Mouse (Mus musculus): ENCODE measurements around the gene Mnt. TPM values are rescaled to one million over a fixed set of nuclear protein-coding genes. Genes with fewer than 3 reads are reported as not detected.
A peak's percentile ranks its signal among the peaks of the same experiment; 100 is the strongest.

Mnt gene
- polyA plus RNA-seq, 1 experiment = not detected

DNA sequence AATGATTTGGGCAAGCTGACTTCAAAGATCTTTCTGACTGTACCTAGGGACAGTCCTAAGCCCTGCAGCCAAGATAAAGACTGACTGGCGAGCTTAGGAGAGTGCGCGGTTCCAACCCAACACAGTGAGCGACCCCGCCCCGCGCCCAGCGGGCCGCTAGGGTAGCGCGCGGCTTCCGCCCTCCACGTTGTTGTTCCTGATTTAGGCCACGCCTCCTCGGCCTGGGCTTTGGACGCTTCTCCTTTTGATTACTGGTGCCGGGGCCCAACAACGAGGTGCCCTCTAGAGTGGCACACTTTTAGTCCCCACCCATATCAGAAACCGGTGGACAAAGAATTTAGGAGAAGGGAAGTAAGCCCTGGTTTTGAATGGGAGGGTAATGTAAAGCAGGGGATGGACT lies 908 bp upstream of the Mnt start:
- Histone ChIP-seq H3K27ac (ENCODE audit: insufficient read depth, low read depth, low read length) (peak overlapping the region; percentile 37), H3K4me1 (ENCODE audit: control insufficient read depth, insufficient read depth, low read length) (peaks cover 30% of the 10 kb centered on the region), H3K4me3 (ENCODE audit: insufficient read depth, low read depth, low read length) (peak overlapping the region; percentile 91)
- TF ChIP-seq CTCF (IDR thresholded peaks at IDR 0.05; ENCODE audit: insufficient read depth, low read depth, low read length) (no peak), POLR2A (IDR thresholded peaks at IDR 0.05; ENCODE audit: insufficient read depth, low read depth, low read length) (0 out of 2 replicates have a peak, but pooled peaks have one; percentile 13)
- 1% methylated on average over 20 of the region's 20 CpGs for WGBS

GRCm38 (mm10) chr11:74831191-74831605 lies 478 bp downstream of the Mnt start:
- peak overlapping the region; percentile 91 for H3K4me3 ChIP-seq (ENCODE audit: insufficient read depth, low read depth, low read length)
- under 1% methylated on average over 35 of the region's 35 CpGs for WGBS
- peak overlapping the region; percentile 65 for H3K27ac ChIP-seq (ENCODE audit: insufficient read depth, low read depth, low read length)
- H3K4me1 ChIP-seq (ENCODE audit: control insufficient read depth, insufficient read depth, low read length) = peaks cover 29% of the 10 kb centered on the region
- TF ChIP-seq POLR2A (IDR thresholded peaks at IDR 0.05; ENCODE audit: insufficient read depth, low read depth, low read length) = no peak
- no peak for TF ChIP-seq CTCF (IDR thresholded peaks at IDR 0.05; ENCODE audit: insufficient read depth, low read depth, low read length)

GRCm38 (mm10) chr11:74831606-74832451 lies 1.1 kb downstream of the Mnt start:
- H3K4me1 ChIP-seq (ENCODE audit: control insufficient read depth, insufficient read depth, low read length) = peaks cover 31% of the 10 kb centered on the region
- under 1% methylated on average over 61 of the region's 61 CpGs for WGBS
- TF ChIP-seq CTCF (IDR thresholded peaks at IDR 0.05; ENCODE audit: insufficient read depth, low read depth, low read length) (0 out of 2 replicates have a peak, but pooled peaks have one; percentile 21), POLR2A (IDR thresholded peaks at IDR 0.05; ENCODE audit: insufficient read depth, low read depth, low read length) (no peak; the same call in 1 of the 2 replicates)

DNA sequence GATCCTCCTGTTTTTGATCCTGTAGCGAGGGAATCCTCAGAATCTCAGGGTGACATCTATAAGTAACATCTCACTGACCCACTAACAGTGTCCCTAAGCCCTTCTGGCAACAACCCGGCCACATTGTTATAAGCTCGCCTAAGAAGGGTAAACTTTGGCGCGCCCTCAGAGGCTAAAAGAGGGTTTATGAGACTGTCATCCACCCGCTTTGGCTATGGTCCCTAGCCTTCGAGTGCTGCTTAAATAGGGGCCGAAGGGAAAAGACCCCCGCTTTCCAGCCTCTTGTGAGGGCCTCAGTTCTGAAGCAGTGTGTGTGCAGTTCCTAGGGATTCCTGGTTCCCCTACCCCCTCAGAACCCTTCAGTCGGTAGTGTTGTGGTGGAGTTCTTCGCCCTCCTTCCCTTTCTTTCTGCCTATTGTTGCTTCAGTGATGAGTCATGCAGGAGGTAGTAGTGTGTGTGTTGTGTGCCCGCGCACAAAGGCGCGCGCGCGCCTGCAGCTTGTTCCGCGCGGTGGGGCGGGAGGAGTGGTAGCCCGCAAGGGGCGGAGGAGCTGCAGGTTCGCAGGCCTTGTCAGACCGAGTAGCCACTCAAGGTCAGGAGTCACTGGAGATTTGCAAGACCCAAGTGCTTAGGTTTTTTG lies 1.9 kb downstream of the Mnt start:
- Histone ChIP-seq H3K4me1 (ENCODE audit: control insufficient read depth, insufficient read depth, low read length) (peaks cover 36% of the 10 kb centered on the region), H3K27ac (ENCODE audit: insufficient read depth, low read depth, low read length) (peak overlapping the region; percentile 55), H3K4me3 (ENCODE audit: insufficient read depth, low read depth, low read length) (peak overlapping the region; percentile 91)
- TF ChIP-seq CTCF (IDR thresholded peaks at IDR 0.05; ENCODE audit: insufficient read depth, low read depth, low read length) (no peak), POLR2A (IDR thresholded peaks at IDR 0.05; ENCODE audit: insufficient read depth, low read depth, low read length) (no peak)
- WGBS = 1% methylated on average over 26 of the region's 26 CpGs

More at GRCm38 (mm10) chr11:74831606-74832451, 1.1 kb downstream of the Mnt start:
- H3K4me3 ChIP-seq (ENCODE audit: insufficient read depth, low read depth, low read length) = peak overlapping the region; percentile 91
- peak overlapping the region; percentile 65 for H3K27ac ChIP-seq (ENCODE audit: insufficient read depth, low read depth, low read length)

GRCm38 (mm10) chr11:74833536-74834358 lies 3.0 kb downstream of the Mnt start:
- 77% methylated on average over 8 of the region's 8 CpGs for WGBS
- TF ChIP-seq CTCF (IDR thresholded peaks at IDR 0.05; ENCODE audit: insufficient read depth, low read depth, low read length) = no peak
- no peak for TF ChIP-seq POLR2A (IDR thresholded peaks at IDR 0.05; ENCODE audit: insufficient read depth, low read depth, low read length)
- H3K27ac ChIP-seq (ENCODE audit: insufficient read depth, low read depth, low read length) = no peak overlapping the region

GRCm38 (mm10) chr11:74834359-74834638 lies 3.6 kb downstream of the Mnt start:
- Histone ChIP-seq H3K4me1 (ENCODE audit: control insufficient read depth, insufficient read depth, low read length) (peaks cover 40% of the 10 kb centered on the region), H3K27ac (ENCODE audit: insufficient read depth, low read depth, low read length) (no peak overlapping the region), H3K4me3 (ENCODE audit: insufficient read depth, low read depth, low read length) (no peak overlapping the region)
- TF ChIP-seq POLR2A (IDR thresholded peaks at IDR 0.05; ENCODE audit: insufficient read depth, low read depth, low read length) (no peak), CTCF (IDR thresholded peaks at IDR 0.05; ENCODE audit: insufficient read depth, low read depth, low read length) (no peak)
- WGBS = 56% methylated on average over 1 of the region's 1 CpGs

More at GRCm38 (mm10) chr11:74833536-74834358, 3.0 kb downstream of the Mnt start:
- Histone ChIP-seq H3K4me3 (ENCODE audit: insufficient read depth, low read depth, low read length) (no peak overlapping the region), H3K4me1 (ENCODE audit: control insufficient read depth, insufficient read depth, low read length) (peaks cover 39% of the 10 kb centered on the region)

DNA sequence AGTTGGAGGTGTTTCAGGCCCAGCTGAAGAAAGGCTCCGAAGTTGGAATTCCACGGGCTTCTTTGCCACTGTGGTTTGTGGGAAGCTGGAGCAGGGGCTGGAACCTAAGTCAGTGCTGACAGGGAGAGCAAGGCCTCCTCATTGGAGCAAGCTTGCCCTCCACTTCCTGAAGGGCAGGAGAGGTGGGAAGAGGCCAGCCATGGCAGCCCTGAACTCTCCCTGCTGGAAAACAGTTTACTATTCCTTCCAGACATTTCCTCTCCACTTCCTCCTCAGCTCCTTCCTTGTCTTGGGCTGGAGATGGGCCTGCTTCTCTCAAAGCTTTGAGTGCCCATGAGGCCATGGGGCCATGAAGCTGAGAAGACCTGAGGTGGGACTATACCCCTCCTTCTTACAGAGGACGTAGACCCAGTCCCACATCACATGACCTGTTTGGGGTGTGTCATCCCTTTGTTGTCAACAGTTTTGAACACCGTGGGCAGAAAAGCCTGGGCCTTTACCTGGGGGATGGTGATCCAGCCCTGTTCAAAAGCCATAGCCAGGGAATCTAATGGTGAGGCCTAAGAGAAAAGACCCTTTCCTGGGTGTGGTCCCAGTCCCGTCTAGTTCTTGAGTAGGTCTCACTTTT lies 4.0 kb downstream of the Mnt start:
- no peak for TF ChIP-seq CTCF (IDR thresholded peaks at IDR 0.05; ENCODE audit: insufficient read depth, low read depth, low read length)
- no peak for TF ChIP-seq POLR2A (IDR thresholded peaks at IDR 0.05; ENCODE audit: insufficient read depth, low read depth, low read length)
- Histone ChIP-seq H3K4me1 (ENCODE audit: control insufficient read depth, insufficient read depth, low read length) (peaks cover 40% of the 10 kb centered on the region), H3K27ac (ENCODE audit: insufficient read depth, low read depth, low read length) (no peak overlapping the region), H3K4me3 (ENCODE audit: insufficient read depth, low read depth, low read length) (no peak overlapping the region)
- 47% methylated on average over 5 of the region's 5 CpGs for WGBS

- no peak for TF ChIP-seq CTCF (IDR thresholded peaks at IDR 0.05; ENCODE audit: insufficient read depth, low read depth, low read length)
- no peak for TF ChIP-seq POLR2A (IDR thresholded peaks at IDR 0.05; ENCODE audit: insufficient read depth, low read depth, low read length)
- 82% methylated on average over 6 of the region's 6 CpGs for whole genome bisulfite sequencing
- no peak overlapping the region for H3K4me3 ChIP-seq (ENCODE audit: insufficient read depth, low read depth, low read length)
- H3K4me1 ChIP-seq (ENCODE audit: control insufficient read depth, insufficient read depth, low read length) = peaks cover 48% of the 10 kb centered on the region
- no peak overlapping the region for H3K27ac ChIP-seq (ENCODE audit: insufficient read depth, low read depth, low read length)
Observed at GRCm38 (mm10) chr11:74835593-74836224, 5.0 kb downstream of the Mnt start.
